Mouse (Mus musculus): ENCODE data around the gene 1700018B08Rik.

1700018B08Rik gene

GRCm38 (mm10) chr8:121544276-121544785, at the start of gene 1700018B08Rik:
TSS of gene 1700018B08Rik (minus strand) at chr8:121544320.
- DNase-seq: no peak

- DNase-seq: no peak
These were observed 49.2 kb upstream of the 1700018B08Rik start for GRCm38 (mm10) chr8:121593293-121593692.

- peak; percentile 76 for DNase-seq
These were observed 47.3 kb upstream of the 1700018B08Rik start for GRCm38 (mm10) chr8:121591178-121592066.

GRCm38 (mm10) chr8:121590203-121591177, 46.4 kb upstream of the 1700018B08Rik start, which contains the start of gene Map1lc3b:
TSS of gene Map1lc3b (plus strand) at chr8:121590361.
- DNase-seq: peak; percentile 97

- DNase-seq: no peak
These were observed 45.1 kb upstream of the 1700018B08Rik start for GRCm38 (mm10) chr8:121589205-121589726.

- no peak for DNase-seq
These were observed 44.6 kb upstream of the 1700018B08Rik start for GRCm38 (mm10) chr8:121588750-121589149.

GRCm38 (mm10) chr8:121585159-121585825, 41.2 kb upstream of the 1700018B08Rik start:
- DNase-seq: peak; percentile 100

- DNase-seq: no peak
These were observed 40.6 kb upstream of the 1700018B08Rik start for GRCm38 (mm10) chr8:121584730-121585129.

- DNase-seq: no peak
These were observed 39.5 kb upstream of the 1700018B08Rik start for GRCm38 (mm10) chr8:121583653-121584052.

- no peak for DNase-seq
These were observed 36.3 kb upstream of the 1700018B08Rik start for GRCm38 (mm10) chr8:121580465-121580864.

GRCm38 (mm10) chr8:121578676-121579451, 34.7 kb upstream of the 1700018B08Rik start, which contains the start of gene Fbxo31:
TSS of gene Fbxo31 (minus strand) at chr8:121578806.
- peak; percentile 96 for DNase-seq

- no peak for DNase-seq
These were observed 33.9 kb upstream of the 1700018B08Rik start for GRCm38 (mm10) chr8:121577751-121578675.

GRCm38 (mm10) chr8:121575661-121576060, 31.5 kb upstream of the 1700018B08Rik start:
- no peak for DNase-seq

GRCm38 (mm10) chr8:121573275-121573674, 29.2 kb upstream of the 1700018B08Rik start:
- no peak for DNase-seq

- DNase-seq: no peak
These were observed 28.0 kb upstream of the 1700018B08Rik start for GRCm38 (mm10) chr8:121572121-121572520.

- no peak for DNase-seq
These were observed 26.7 kb upstream of the 1700018B08Rik start for GRCm38 (mm10) chr8:121570801-121571200.

- DNase-seq: no peak
These were observed 26.2 kb upstream of the 1700018B08Rik start for GRCm38 (mm10) chr8:121570335-121570734.

GRCm38 (mm10) chr8:121568321-121568720, 24.2 kb upstream of the 1700018B08Rik start:
- no peak for DNase-seq

- no peak for DNase-seq
These were observed 19.6 kb upstream of the 1700018B08Rik start for GRCm38 (mm10) chr8:121563701-121564100.

- DNase-seq: no peak
These were observed 18.8 kb upstream of the 1700018B08Rik start for GRCm38 (mm10) chr8:121562941-121563351.
